8 mouse cellular contexts compared by ENCODE assay signal in the genomic region with DNA sequence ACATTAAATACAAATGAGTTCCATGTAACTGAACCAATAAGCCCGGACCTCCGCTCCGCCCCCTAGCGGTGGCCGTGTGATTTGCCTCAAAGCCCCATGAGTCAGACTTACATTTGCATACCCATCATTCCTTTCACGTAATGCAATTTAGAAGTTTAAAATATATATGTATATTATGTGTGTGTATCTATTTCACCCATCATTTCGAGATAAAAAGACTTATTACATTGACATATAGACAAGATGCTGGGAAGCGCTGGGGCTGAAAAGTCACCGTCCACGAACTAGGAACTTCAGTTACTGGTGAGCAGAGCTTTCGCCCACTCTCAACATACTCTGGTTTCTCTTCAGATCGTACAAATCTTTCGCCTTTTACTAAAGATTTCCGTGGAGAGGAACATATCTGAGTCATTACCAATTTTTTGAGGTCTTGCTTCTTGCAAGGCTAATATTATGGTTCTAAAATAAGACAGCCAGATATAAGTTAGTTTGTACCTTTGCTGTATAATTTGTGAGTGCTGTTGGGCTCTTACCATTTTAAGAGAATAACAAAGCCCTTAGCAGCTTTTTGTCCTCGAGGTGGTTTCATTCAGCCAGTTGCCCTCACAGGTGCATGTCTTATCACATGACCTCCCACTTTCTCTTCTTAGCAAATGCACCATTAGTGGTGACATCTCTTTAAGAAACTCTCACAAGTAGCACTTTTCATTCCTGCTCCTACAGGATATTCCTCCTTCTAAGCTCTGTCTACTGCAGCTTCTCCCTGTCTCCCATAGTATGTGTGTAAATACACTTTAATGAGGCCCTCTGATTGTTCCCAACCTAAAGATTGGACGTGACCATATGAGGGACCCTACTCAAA. TPM values are rescaled to one million over a fixed set of nuclear protein-coding genes. Genes with fewer than 3 reads are reported as not detected.
DNase-seq lines count a peak whose midpoint lies in the region; ATAC-seq lines count a peak whose summit lies in the region.

No protein-coding gene starts in this region.

- 0 out of 2 replicates have a peak overlapping the region, but pooled peaks have one; percentile 36 for H3K9ac ChIP-seq in liver, embryonic 13.5 days

- H3K4me2 ChIP-seq in liver, embryonic 13.5 days = no peak overlapping the region

- H3K4me3 ChIP-seq in liver, embryonic 13.5 days (replicated peaks) = no peak overlapping the region

- H3K9me3 ChIP-seq in liver, embryonic 13.5 days (replicated peaks) = no peaks in the 10 kb centered on the region

- peak overlapping the region; percentile 47; the same call in 1 of the 2 replicates for H3K27ac ChIP-seq in liver, embryonic 13.5 days

- intact Hi-C loops in heart, postnatal 10 days (cut with DNase I) = no loop called here

- H3K4me1 ChIP-seq in liver, embryonic 13.5 days (replicated peaks) = peaks cover 6% of the 10 kb centered on the region; the same call in 1 of the 2 replicates

- peak; percentile 17 to 59 for DNase-seq in heart, postnatal 10 days
- DNase-seq in heart, adult 8-10 months (ENCODE audit: low spot score) = no peak
- peak; percentile 41 to 86 for DNase-seq in adrenal gland, adult (ENCODE audit: inconsistent age in 2 of 2, low spot score in 1 of 2)
- DNase-seq in liver, embryonic 13.5 days = peak; percentile 59
- peak; percentile 18 for DNase-seq in skeletal muscle tissue, adult 2 months (ENCODE audit: low read depth, low spot score)
- DNase-seq in layer of hippocampus, postnatal 36 days = no peak

- H3K27me3 ChIP-seq in liver, embryonic 13.5 days = no peaks in the 10 kb centered on the region

- WGBS in liver, embryonic 13.5 days (ENCODE audit: insufficient replicate concordance) = 3% methylated on average over 16 of the region's 16 CpGs

- ATAC-seq in CD4-positive, CD25-positive, alpha-beta regulatory T cell, adult 4 months = peak; percentile 67
- 0 out of 2 replicates have a peak, but pooled peaks have one; percentile 54 for ATAC-seq in erythroid progenitor cell, adult 5-6 weeks (replicated peaks; ENCODE audit: low FRiP score, poor library complexity, severe bottlenecking)
- peak; percentile 82 for ATAC-seq in liver, embryonic 13.5 days (ENCODE audit: low read depth)

- no peaks in the 10 kb centered on the region for H3K36me3 ChIP-seq in liver, embryonic 13.5 days

RNA-seq across cellular contexts. Expression of a gene that starts 25.6 kb away (rescaled TPM):
- total RNA-seq in heart, postnatal 10 days (2021) = 1 to 10 TPM; 3.6 to 4.0 TPM
- 1 to 10 TPM; 2.1 to 3.6 (median 2.8) TPM for total RNA-seq in heart, adult 8-10 months (2022)
- polyA plus RNA-seq in CD4-positive, CD25-positive, alpha-beta regulatory T cell, adult 4 months (2017; shearing (Covaris generic)) = 1 to 10 TPM; 2.9 to 3.7 TPM
- not detected in 2 replicates for total RNA-seq in erythroid progenitor cell, adult 5-6 weeks (2015; ENCODE audit: low replicate concordance)
- total RNA-seq in erythroid progenitor cell, adult 5-6 weeks (2017; ENCODE audit: low replicate concordance) = 0.51 TPM in 1 of 2 replicates, not detected in the other
- 1.5 and 1.8 TPM in 2 replicates for polyA plus RNA-seq in liver, embryonic 13.5 days (2015; fragmentation: Nextera tagmentation; extraction: Ambion mirVana)
- 1 to 10 TPM in 1 of 2 experiments, under 1 TPM in 1; 0.62 to 1.3 TPM for total RNA-seq in layer of hippocampus, postnatal 36 days (2021)

Comparison
In these comparisons a context has a peak if more than half of its experiments do, and no peak if none do; other contexts are left out.
1. DNase-seq: peak in heart, postnatal 10 days (2 of 2), adrenal gland, adult (2 of 2), liver, embryonic 13.5 days (single experiment) and skeletal muscle tissue, adult 2 months (single experiment); none in heart, adult 8-10 months (single experiment) and layer of hippocampus, postnatal 36 days (0 of 2).
2. Peak in every context shown above with its lines, with median percentiles within 50 percentile points of each other: ATAC-seq.